Mouse (Mus musculus) liver, adult 2 months (tissue): ENCODE measurements around the gene Pgm2l1. TPM values are rescaled to one million over a fixed set of nuclear protein-coding genes. Genes with fewer than 3 reads are reported as not detected.

Experiments
- DNase-seq: peaks from one replicate; pipeline ENCODE4 v3.0.0-alpha.2; 2011; ENCODE audit warnings: low read depth, low spot score; ENCODE audit errors: extremely low read depth
- H3K27ac ChIP-seq: fragments of 200-500 bp; replicated peaks from 2 replicates; pipeline ENCODE4 v1.5.1; 2012; ENCODE audit warnings: low read depth, mild to moderate bottlenecking, control low read depth, inconsistent platforms, low read length; ENCODE audit not compliant: insufficient read depth
- H3K27me3 ChIP-seq: fragments of 200-500 bp; 2 replicates; pipeline ENCODE4 v1.6.1; 2012; ENCODE audit warnings: mild to moderate bottlenecking, moderate library complexity, low read length, inconsistent platforms; ENCODE audit not compliant: control insufficient read depth, insufficient read depth
- H3K36me3 ChIP-seq: fragments of 200-500 bp; 2 replicates; pipeline ENCODE4 v1.6.1; 2012; ENCODE audit warnings: low read length, inconsistent platforms; ENCODE audit not compliant: control insufficient read depth, insufficient read depth
- H3K4me1 ChIP-seq: fragments of 200-500 bp; 2 replicates; pipeline ENCODE4 v1.6.1; 2011; ENCODE audit warnings: low read length; ENCODE audit not compliant: control insufficient read depth, insufficient read depth
- H3K4me3 ChIP-seq: fragments of 200-500 bp; 2 replicates; pipeline ENCODE4 v1.5.1; 2011; ENCODE audit warnings: low read depth, mild to moderate bottlenecking, control low read depth, low read length, moderate library complexity; ENCODE audit not compliant: insufficient read depth
- H3K79me2 ChIP-seq: fragments of 200-500 bp; 2 replicates; pipeline ENCODE4 v1.6.1; 2012; ENCODE audit warnings: inconsistent platforms, mild to moderate bottlenecking, low read length, moderate library complexity; ENCODE audit not compliant: control insufficient read depth, insufficient read depth
- H3K9ac ChIP-seq: fragments of 200-500 bp; 2 replicates; pipeline ENCODE4 v1.6.1; 2012; ENCODE audit warnings: low read depth, mild to moderate bottlenecking, control low read depth, inconsistent platforms, low read length
- CTCF ChIP-seq: fragments of 200-500 bp; IDR thresholded peaks from 2 replicates; pipeline ENCODE4 v1.5.1; 2011; ENCODE audit warnings: low read depth, low read length, control low read depth
- POLR2A ChIP-seq: fragments of 200-500 bp; IDR thresholded peaks from 2 replicates; pipeline ENCODE4 v1.6.1; 2011; ENCODE audit warnings: low read length, control low read depth; ENCODE audit not compliant: insufficient read depth; ENCODE audit errors: extremely low read depth
- WGBS: fragments of 180-500 bp; shearing (Covaris S2); methylation state at CpG from one replicate; pipeline ENCODE4 v1.1.7; 2018; 5-methylcytosine and 5-hydroxymethylcytosine counted together
- polyA plus RNA-seq: library from polyadenylated mRNA; depleted of rRNA; stranded (reverse); fragments of >200 nt; gene quantifications from 2 replicates; pipeline ENCODE4 v1.2.3, GENCODE M21; 2012
- total RNA-seq: library from RNA; depleted of rRNA; stranded (reverse); fragments of >200 nt; gene quantifications from 2 replicates; pipeline ENCODE4 v1.2.3, GENCODE M21; 2014

Pgm2l1 gene
- total and polyA plus RNA-seq, 2 experiments: 0.59 to 3.6 TPM

- H3K27ac ChIP-seq: no peak overlapping the region
- H3K9ac ChIP-seq: no peak overlapping the region
- H3K36me3 ChIP-seq: no peaks in the 10 kb centered on the region
- no peak for DNase-seq
- WGBS: 89% methylated on average over 3 of the region's 3 CpGs
- peaks cover 3% of the 10 kb centered on the region; the same call in 1 of the 2 replicates for H3K27me3 ChIP-seq
- H3K4me1 ChIP-seq: no peaks in the 10 kb centered on the region
- H3K4me3 ChIP-seq: no peak overlapping the region
- H3K79me2 ChIP-seq: no peaks in the 10 kb centered on the region; the same call in 1 of the 2 replicates
- TF ChIP-seq CTCF (no peak), POLR2A (no peak)
Observed at GRCm38 (mm10) chr7:100201191-100201590, 26.0 kb upstream of the Pgm2l1 start.

GRCm38 (mm10) chr7:100203616-100204015 is 23.6 kb upstream of the Pgm2l1 start:
- Histone ChIP-seq H3K36me3 (no peaks in the 10 kb centered on the region), H3K79me2 (no peaks in the 10 kb centered on the region; the same call in 1 of the 2 replicates), H3K27me3 (peaks cover 3% of the 10 kb centered on the region; the same call in 1 of the 2 replicates), H3K4me3 (no peak overlapping the region), H3K9ac (no peak overlapping the region), H3K4me1 (peaks cover 15% of the 10 kb centered on the region; the same call in 1 of the 2 replicates), H3K27ac (no peak overlapping the region)
- TF ChIP-seq CTCF (no peak), POLR2A (no peak)
- 43% methylated on average over 3 of the region's 3 CpGs for WGBS
- DNase-seq: peak; percentile 40

DNA sequence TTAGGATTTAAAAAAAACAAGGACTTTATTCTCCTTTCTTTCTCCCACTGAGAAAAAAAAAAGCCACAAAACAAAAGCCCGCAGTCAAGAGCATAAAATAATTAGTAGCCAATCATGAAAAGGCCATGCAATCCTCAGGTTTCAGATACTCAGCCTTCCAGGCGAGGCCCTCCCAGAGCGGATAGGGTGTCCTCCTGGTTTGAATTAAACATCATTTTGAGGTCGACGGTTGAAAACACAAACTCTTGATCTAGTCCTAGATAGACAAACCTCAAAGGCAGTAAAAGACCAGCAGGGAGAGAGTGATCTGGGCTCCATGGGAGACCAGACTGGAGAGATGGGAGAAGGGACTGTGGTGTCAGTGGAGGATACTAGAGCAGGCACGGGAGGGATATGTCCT is 22.3 kb upstream of the Pgm2l1 start:
- H3K27ac ChIP-seq: no peak overlapping the region
- H3K27me3 ChIP-seq: peaks cover 3% of the 10 kb centered on the region; the same call in 1 of the 2 replicates
- no peaks in the 10 kb centered on the region; the same call in 1 of the 2 replicates for H3K79me2 ChIP-seq
- H3K9ac ChIP-seq: no peak overlapping the region
- TF ChIP-seq CTCF (no peak), POLR2A (no peak)
- H3K4me3 ChIP-seq: no peak overlapping the region
- no peaks in the 10 kb centered on the region for H3K36me3 ChIP-seq
- H3K4me1 ChIP-seq: peaks cover 15% of the 10 kb centered on the region; the same call in 1 of the 2 replicates
- DNase-seq: no peak
- 95% methylated on average over 6 of the region's 6 CpGs for WGBS

GRCm38 (mm10) chr7:100206144-100206543 is 21.1 kb upstream of the Pgm2l1 start:
- WGBS: 88% methylated on average over 2 of the region's 2 CpGs
- H3K79me2 ChIP-seq: no peaks in the 10 kb centered on the region; the same call in 1 of the 2 replicates
- no peak overlapping the region for H3K9ac ChIP-seq
- TF ChIP-seq POLR2A: no peak
- no peak for TF ChIP-seq CTCF
- DNase-seq: no peak
- peaks cover 3% of the 10 kb centered on the region; the same call in 1 of the 2 replicates for H3K27me3 ChIP-seq
- no peak overlapping the region for H3K27ac ChIP-seq
- no peak overlapping the region for H3K4me3 ChIP-seq
- no peaks in the 10 kb centered on the region for H3K36me3 ChIP-seq
- peaks cover 15% of the 10 kb centered on the region; the same call in 1 of the 2 replicates for H3K4me1 ChIP-seq

GRCm38 (mm10) chr7:100207886-100208285 is 19.3 kb upstream of the Pgm2l1 start:
- Histone ChIP-seq H3K9ac (no peak overlapping the region), H3K27me3 (0 out of 2 replicates have a peak, but pooled peaks cover 3% of the 10 kb centered on the region), H3K4me1 (peaks cover 15% of the 10 kb centered on the region; the same call in 1 of the 2 replicates), H3K27ac (no peak overlapping the region; the same call in 1 of the 2 replicates), H3K36me3 (no peaks in the 10 kb centered on the region), H3K4me3 (no peak overlapping the region), H3K79me2 (no peaks in the 10 kb centered on the region)
- DNase-seq: peak; percentile 95
- TF ChIP-seq POLR2A (no peak), CTCF (no peak)

GRCm38 (mm10) chr7:100214310-100214709 is 12.9 kb upstream of the Pgm2l1 start:
- 78% methylated on average over 4 of the region's 4 CpGs for WGBS
- Histone ChIP-seq H3K4me3 (no peak overlapping the region), H3K27ac (no peak overlapping the region), H3K27me3 (0 out of 2 replicates have a peak, but pooled peaks cover 3% of the 10 kb centered on the region), H3K36me3 (no peaks in the 10 kb centered on the region), H3K79me2 (no peaks in the 10 kb centered on the region), H3K9ac (no peak overlapping the region), H3K4me1 (no peaks in the 10 kb centered on the region)
- TF ChIP-seq POLR2A (no peak), CTCF (no peak)
- no peak for DNase-seq
